Mouse (Mus musculus) thymus, postnatal 10 days (tissue): ENCODE data around the gene Carmil1.

ENCODE experiments used
- DNase-seq, 2 experiments: peaks; one replicate each; pipeline ENCODE4 v3.0.0; 2021; ENCODE audit warnings: low spot score in 2 of 2

Gene Carmil1

DNA sequence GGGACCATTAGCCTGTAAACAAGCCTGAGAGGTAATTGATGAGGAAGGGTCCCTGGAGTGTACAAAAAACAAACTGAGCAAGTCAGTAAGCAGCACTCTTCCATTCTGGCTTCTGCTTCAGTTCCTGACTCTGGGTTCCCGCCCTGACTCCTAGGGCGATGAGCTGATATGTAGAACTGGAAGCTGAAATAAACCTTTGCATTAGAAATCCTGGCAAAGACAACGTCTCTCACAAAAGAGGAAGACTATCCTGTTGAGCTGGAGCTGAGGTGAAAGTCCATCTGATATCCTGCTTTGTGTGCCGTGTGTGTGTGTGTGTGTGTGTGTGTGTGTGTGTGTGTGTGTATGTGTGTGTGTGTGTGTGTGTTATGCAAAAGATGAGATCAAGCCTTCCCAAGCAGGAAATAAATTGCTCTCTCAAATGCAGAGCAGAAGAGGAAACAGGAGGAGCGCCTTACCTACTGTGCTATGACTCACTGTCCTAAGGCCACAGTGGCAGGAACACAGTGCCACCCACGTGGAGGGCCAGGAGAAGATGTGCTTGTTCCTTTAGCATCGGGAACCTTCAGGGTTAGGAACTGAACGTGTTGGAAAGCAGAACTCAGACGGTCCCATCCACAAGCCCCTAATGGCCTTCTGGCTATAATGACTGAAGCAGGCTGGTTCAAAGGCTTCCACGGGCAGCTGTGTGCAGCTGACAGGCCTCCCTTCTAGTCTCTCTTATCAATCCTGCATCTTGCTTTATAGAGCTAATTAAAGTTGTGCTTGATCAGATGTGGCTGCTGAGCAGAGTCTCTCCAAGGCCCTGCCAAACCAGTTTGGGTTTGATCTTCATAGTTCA is 19.6 kb downstream of the Carmil1 start:
- DNase-seq: no peak

DNA sequence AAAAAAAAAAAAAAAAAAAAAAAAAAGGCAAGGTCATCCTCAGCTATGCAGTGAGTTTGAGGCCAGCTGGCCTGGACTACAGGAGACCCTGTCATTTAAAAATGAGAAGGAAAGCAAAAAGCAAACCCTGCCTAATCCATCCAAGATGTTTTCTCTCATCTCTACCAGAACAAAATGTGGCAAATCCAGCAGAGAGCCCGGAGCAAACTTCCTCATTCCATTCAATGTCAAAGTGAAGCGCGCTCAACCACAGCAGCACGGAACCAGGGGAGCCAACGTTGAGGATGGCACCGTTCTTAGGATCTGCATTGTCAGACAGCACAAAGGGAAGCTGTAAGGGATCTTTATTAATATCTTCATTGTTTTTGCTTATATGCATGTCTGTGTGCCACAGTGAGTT is 22.8 kb downstream of the Carmil1 start:
- DNase-seq: no peak

GRCm38 (mm10) chr13:24253989-24254388 is 26.6 kb downstream of the Carmil1 start:
- DNase-seq: peak in 1 of 2 experiments; percentile 25

GRCm38 (mm10) chr13:24253551-24253950 is 27.0 kb downstream of the Carmil1 start:
- DNase-seq: no peak

DNA sequence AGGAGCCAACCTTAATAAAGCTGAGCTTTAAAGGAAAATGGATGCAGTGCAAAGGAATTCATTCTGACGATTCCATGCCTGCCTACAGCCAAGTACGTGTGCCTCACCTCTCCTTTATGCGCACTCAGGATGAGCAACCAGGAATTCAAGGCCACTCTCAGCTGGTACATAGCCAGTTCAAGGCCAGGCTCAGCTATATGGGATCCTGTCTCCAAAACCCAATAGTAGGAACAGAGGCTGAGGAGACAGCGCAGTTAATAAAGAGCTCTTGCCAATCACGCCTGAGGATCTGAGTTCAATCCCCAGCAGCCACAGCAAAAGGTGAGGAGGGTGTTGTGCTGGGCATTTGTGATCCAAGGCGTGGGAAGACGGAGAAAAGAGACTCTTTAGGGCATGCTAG is 29.4 kb downstream of the Carmil1 start:
- no peak for DNase-seq

DNA sequence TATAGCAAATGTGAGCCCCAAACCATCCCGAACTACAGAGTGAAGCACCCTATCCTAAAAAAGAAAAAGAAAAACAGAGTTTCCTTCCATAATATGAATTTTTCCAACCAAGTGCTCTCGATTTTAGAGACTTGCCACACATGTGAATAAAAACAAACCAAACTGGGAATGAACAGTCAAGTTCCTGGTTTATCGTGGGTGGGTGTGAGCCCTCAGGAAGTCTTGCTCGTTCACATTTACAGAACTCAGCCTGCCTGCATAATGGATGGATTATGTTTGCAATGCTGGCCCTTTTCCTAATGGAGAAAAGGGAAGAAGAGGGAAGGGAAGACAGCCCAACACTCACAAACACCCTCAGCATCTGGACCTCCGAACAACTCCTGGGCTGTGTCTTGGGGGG is 32.7 kb downstream of the Carmil1 start:
- no peak for DNase-seq

GRCm38 (mm10) chr13:24247441-24247840 is 33.2 kb downstream of the Carmil1 start:
- no peak for DNase-seq

DNA sequence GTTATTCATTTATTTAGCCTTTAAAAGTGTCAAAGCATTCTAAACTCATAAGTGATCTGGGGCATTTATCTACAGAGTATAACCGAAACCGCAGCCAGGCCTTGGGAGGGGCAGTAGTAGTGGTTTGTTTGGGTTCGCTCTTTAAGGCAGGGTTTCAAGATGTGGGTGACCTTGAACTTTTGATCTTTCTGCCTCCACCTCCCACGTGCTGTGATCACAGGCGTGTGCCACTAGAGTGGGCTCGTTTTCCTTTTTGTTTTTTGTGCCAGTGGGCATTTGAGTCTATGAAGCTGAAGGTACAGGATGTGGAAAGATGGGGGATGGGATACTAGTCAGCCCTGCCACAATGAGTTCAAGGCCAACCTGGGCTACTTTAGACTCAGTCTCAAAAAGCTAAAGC is 34.3 kb downstream of the Carmil1 start:
- DNase-seq: no peak

GRCm38 (mm10) chr13:24244613-24245012 is 36.0 kb downstream of the Carmil1 start:
- no peak for DNase-seq

DNA sequence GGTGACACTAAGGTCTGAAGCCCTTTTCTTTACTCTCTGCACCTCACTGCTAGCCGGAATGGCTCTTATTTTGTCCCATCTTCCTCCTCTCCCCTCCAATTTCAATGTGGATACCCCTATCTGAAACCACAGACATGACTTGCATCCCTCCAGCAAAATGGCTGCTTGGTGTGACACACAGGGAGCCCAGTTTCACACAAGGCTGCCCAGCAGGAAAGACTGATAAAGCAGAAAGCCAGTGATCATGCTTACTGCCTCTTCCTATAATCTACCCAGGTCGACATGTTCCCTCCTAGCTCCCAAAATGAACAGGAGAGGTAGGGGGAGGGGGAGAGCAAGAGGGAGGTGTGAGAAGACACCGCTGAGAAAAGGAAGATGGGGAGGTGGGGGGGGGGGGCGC is 36.6 kb downstream of the Carmil1 start:
- no peak for DNase-seq

GRCm38 (mm10) chr13:24242429-24243106 is 38.0 kb downstream of the Carmil1 start:
- no peak for DNase-seq

- no peak for DNase-seq
These were observed 39.4 kb downstream of the Carmil1 start for GRCm38 (mm10) chr13:24241201-24241600.

- DNase-seq: no peak
These were observed 40.2 kb downstream of the Carmil1 start for GRCm38 (mm10) chr13:24240430-24240829.

GRCm38 (mm10) chr13:24238456-24239120 is 42.0 kb downstream of the Carmil1 start:
- DNase-seq: no peak

- no peak for DNase-seq
These were observed 43.9 kb downstream of the Carmil1 start for GRCm38 (mm10) chr13:24236736-24237135.

DNA sequence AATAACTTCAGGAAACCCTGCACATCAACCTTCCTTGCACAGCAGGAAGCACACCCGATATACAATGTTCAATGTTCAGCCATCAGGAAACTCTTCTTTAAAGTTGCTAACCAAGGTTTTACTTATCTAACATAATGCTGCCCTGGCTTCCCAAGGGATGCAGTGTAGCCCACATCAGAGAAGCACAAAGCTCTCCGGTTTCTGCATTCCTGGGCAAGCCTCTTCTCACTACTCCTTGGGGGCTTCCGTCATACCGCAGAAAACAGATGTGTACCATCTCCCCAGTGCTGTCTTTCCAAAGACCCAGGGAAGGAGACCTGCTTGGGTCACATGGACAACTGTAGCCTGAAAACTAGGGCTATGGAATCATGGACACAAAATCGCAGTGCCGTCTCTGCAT is 47.8 kb downstream of the Carmil1 start:
- no peak for DNase-seq

- DNase-seq: no peak
These were observed 48.7 kb downstream of the Carmil1 start for GRCm38 (mm10) chr13:24231746-24232483.

- no peak for DNase-seq
These were observed 49.4 kb downstream of the Carmil1 start for GRCm38 (mm10) chr13:24231146-24231545.

- no peak for DNase-seq
These were observed 50.0 kb downstream of the Carmil1 start for GRCm38 (mm10) chr13:24230541-24231095.

DNA sequence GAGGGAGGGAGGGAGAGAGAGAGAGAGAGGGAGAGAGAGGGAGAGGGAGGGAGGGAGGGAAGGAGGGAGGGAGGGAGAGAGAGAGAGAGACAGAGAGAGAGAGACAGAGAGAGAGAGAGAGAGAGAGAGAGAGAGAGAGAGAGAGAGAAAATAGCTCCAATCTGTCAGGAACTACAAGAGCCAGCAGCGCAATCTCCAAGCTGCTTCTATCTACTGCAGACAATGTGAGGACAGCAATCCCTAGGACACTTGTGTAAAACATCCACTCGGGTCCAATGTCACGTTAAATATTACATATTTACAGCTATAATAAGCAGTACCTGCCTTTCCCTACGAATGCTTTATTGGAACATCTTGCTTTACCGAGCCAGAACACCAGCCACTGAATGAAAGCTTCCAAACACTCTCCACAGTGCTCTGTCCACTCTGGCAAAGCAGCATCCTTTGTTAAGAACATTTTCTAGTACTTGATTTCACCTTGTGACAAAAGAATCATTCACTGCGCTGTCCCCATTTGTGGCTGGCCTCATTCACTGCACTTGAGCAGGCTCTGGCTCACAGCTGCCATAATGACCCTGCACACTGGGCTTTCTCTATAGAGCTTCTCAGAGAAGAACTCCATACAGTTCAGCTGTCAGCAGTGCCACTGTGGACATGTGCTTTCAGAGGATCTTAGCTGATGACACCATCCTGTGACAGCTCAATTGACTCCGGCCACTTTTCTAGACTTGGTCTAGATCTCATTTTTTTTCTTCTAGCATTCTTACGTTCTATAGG is 57.0 kb downstream of the Carmil1 start:
- no peak for DNase-seq

DNA sequence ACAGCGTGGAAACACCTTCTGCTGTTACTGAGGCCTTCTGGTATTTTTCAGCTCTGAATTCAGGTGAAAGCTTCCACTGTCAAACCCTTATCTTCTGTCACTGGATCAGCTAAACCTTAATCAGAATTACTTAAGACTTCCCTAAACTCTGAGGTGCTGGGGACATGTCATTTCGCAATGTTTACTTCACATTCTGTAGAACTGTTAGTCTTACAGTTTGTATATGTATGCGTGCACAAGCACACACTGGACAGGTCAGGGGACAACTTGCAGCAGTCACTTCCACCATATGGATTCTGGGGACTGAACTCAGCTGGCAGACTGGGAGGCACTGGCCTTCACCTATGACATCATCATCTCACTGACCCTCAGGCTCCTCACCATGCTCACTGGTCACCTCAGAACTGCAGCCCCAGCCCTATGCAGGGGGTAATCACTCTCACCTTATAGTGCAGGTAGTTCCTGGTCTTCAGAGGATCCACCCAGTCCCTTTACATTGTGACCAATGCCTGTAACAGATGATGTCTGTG is 60.1 kb downstream of the Carmil1 start:
- DNase-seq: no peak
